In genomic region chr1:130276005-130276404, GRCm38 (mm10) we compare ENCODE assay signal across 24 mouse cellular contexts.
DNase-seq lines count a peak whose midpoint lies in the region; ATAC-seq and TF ChIP-seq lines count a peak whose summit lies in the region.
"Had no signal": no experiment of that assay in that cellular context is flagged by ENCODE, and none has a peak within 500 bp of the region (broad histone marks: within the 10 kb centered on the region; RNA-seq: fewer than 3 reads in every experiment).

No protein-coding gene starts in this region.

- no peak overlapping the region for H3K27ac ChIP-seq in liver, embryonic 11.5 days (ENCODE audit: low read depth, low read length)
- H3K27ac ChIP-seq in liver, postnatal 0 days (ENCODE audit: low read depth), result no peak overlapping the region
- no peak overlapping the region for H3K27ac ChIP-seq in liver, embryonic 13.5 days
- no peak overlapping the region for H3K27ac ChIP-seq in liver, embryonic 16.5 days (ENCODE audit: low read length)
- no peak overlapping the region for H3K27ac ChIP-seq in intestine, embryonic 16.5 days (ENCODE audit: low read length)
- H3K27ac ChIP-seq: embryonic facial prominence, embryonic 13.5 days; forebrain, embryonic 10.5 days; forebrain, embryonic 13.5 days; hindbrain, embryonic 12.5 days; hindbrain, embryonic 15.5 days had no signal

- H3K9ac ChIP-seq in liver, embryonic 11.5 days (ENCODE audit: low read depth, low read length), result no peak overlapping the region
- no peak overlapping the region for H3K9ac ChIP-seq in liver, postnatal 0 days (replicated peaks)
- no peak overlapping the region for H3K9ac ChIP-seq in liver, embryonic 13.5 days
- H3K9ac ChIP-seq in liver, embryonic 16.5 days (ENCODE audit: low read depth, low read length), result no peak overlapping the region
- H3K9ac ChIP-seq in intestine, embryonic 16.5 days (ENCODE audit: low read depth, low read length), result no peak overlapping the region
- H3K9ac ChIP-seq: embryonic facial prominence, embryonic 13.5 days; forebrain, embryonic 13.5 days; hindbrain, embryonic 12.5 days; hindbrain, embryonic 15.5 days had no signal

- no peak overlapping the region for H3K4me3 ChIP-seq in liver, embryonic 11.5 days (ENCODE audit: low read depth, low read length)
- H3K4me3 ChIP-seq in liver, postnatal 0 days (ENCODE audit: low read depth, low read length), result no peak overlapping the region
- H3K4me3 ChIP-seq in liver, embryonic 13.5 days (replicated peaks), result no peak overlapping the region
- H3K4me3 ChIP-seq in liver, embryonic 16.5 days (ENCODE audit: low read depth, low read length), result no peak overlapping the region
- no peak overlapping the region for H3K4me3 ChIP-seq in intestine, embryonic 16.5 days (ENCODE audit: low read length)
- H3K4me3 ChIP-seq: embryonic facial prominence, embryonic 13.5 days; erythroblast, embryonic 14.5 days; forebrain, embryonic 10.5 days; forebrain, embryonic 13.5 days; hindbrain, embryonic 12.5 days; hindbrain, embryonic 15.5 days had no signal

- no peak for TF ChIP-seq EP300 in liver, postnatal 0 days (IDR thresholded peaks at IDR 0.05; ENCODE audit: low read depth)

- H3K4me2 ChIP-seq in liver, embryonic 11.5 days, result no peak overlapping the region
- H3K4me2 ChIP-seq in liver, postnatal 0 days (ENCODE audit: low read depth, low read length), result no peak overlapping the region
- no peak overlapping the region for H3K4me2 ChIP-seq in liver, embryonic 13.5 days
- no peak overlapping the region for H3K4me2 ChIP-seq in liver, embryonic 16.5 days (ENCODE audit: low read depth, low read length)
- no peak overlapping the region for H3K4me2 ChIP-seq in intestine, embryonic 16.5 days (ENCODE audit: low read depth, low read length)
- H3K4me2 ChIP-seq: embryonic facial prominence, embryonic 13.5 days; forebrain, embryonic 13.5 days; heart, embryonic 11.5 days; hindbrain, embryonic 12.5 days; hindbrain, embryonic 15.5 days had no signal

- no peaks in the 10 kb centered on the region for H3K36me3 ChIP-seq in liver, embryonic 11.5 days (ENCODE audit: control insufficient read depth, insufficient read depth, low read length)
- H3K36me3 ChIP-seq in liver, postnatal 0 days (replicated peaks; ENCODE audit: insufficient read depth, low read length), result no peaks in the 10 kb centered on the region
- H3K36me3 ChIP-seq in liver, embryonic 13.5 days, result no peaks in the 10 kb centered on the region
- H3K36me3 ChIP-seq in liver, embryonic 16.5 days (ENCODE audit: control insufficient read depth, insufficient read depth), result no peaks in the 10 kb centered on the region
- no peaks in the 10 kb centered on the region for H3K36me3 ChIP-seq in intestine, embryonic 16.5 days (ENCODE audit: control insufficient read depth, insufficient read depth, low read length)
- H3K36me3 ChIP-seq: embryonic facial prominence, embryonic 13.5 days; forebrain, embryonic 10.5 days; hindbrain, embryonic 12.5 days; hindbrain, embryonic 15.5 days had no signal

- no peaks in the 10 kb centered on the region for H3K27me3 ChIP-seq in liver, embryonic 11.5 days (replicated peaks; ENCODE audit: control insufficient read depth, insufficient read depth, low read length)
- no peaks in the 10 kb centered on the region for H3K27me3 ChIP-seq in liver, postnatal 0 days (ENCODE audit: insufficient read depth, low read length)
- H3K27me3 ChIP-seq in liver, embryonic 13.5 days, result no peaks in the 10 kb centered on the region
- no peaks in the 10 kb centered on the region for H3K27me3 ChIP-seq in liver, embryonic 16.5 days (ENCODE audit: control insufficient read depth, insufficient read depth, low read depth, low read length)
- H3K27me3 ChIP-seq in intestine, embryonic 16.5 days (replicated peaks; ENCODE audit: control insufficient read depth, insufficient read depth, low read length), result no peaks in the 10 kb centered on the region
- H3K27me3 ChIP-seq: embryonic facial prominence, embryonic 13.5 days; forebrain, embryonic 13.5 days; hindbrain, embryonic 12.5 days; hindbrain, embryonic 15.5 days; Patski had no signal

- TF ChIP-seq CTCF in liver, postnatal 0 days (IDR thresholded peaks at IDR 0.05; ENCODE audit: low read depth), result no peak

- no peaks in the 10 kb centered on the region for H3K9me3 ChIP-seq in liver, embryonic 11.5 days (ENCODE audit: control insufficient read depth, low read length)
- no peaks in the 10 kb centered on the region; the same call in 1 of the 2 replicates for H3K9me3 ChIP-seq in liver, postnatal 0 days (ENCODE audit: low read length)
- no peaks in the 10 kb centered on the region for H3K9me3 ChIP-seq in liver, embryonic 13.5 days (replicated peaks)
- no peaks in the 10 kb centered on the region for H3K9me3 ChIP-seq in liver, embryonic 16.5 days (replicated peaks; ENCODE audit: control insufficient read depth, low read length)
- no peaks in the 10 kb centered on the region for H3K9me3 ChIP-seq in intestine, embryonic 16.5 days (ENCODE audit: control insufficient read depth, low read length)
- H3K9me3 ChIP-seq: embryonic facial prominence, embryonic 13.5 days; hindbrain, embryonic 15.5 days had no signal

- peak; percentile 51; the same call in 1 of the 2 replicates for ATAC-seq in liver, embryonic 11.5 days (replicated peaks; ENCODE audit: low FRiP score)
- ATAC-seq in liver, postnatal 0 days, result no peak
- ATAC-seq in liver, embryonic 13.5 days (ENCODE audit: low read depth), result peak; percentile 49; the same call in 1 of the 2 replicates
- peak; percentile 47; the same call in 1 of the 2 replicates for ATAC-seq in liver, embryonic 16.5 days (ENCODE audit: low read depth)
- no peak for ATAC-seq in intestine, embryonic 16.5 days
- ATAC-seq in granulocyte monocyte progenitor cell, adult 5-6 weeks (replicated peaks; ENCODE audit: poor library complexity, severe bottlenecking), result no peak
- ATAC-seq in megakaryocyte, adult 5-6 weeks (ENCODE audit: poor library complexity, severe bottlenecking), result no peak
- ATAC-seq: forebrain, embryonic 13.5 days; forebrain, embryonic 16.5 days; Patski had no signal

- 58% methylated on average over 2 of the region's 2 CpGs for WGBS in liver, embryonic 11.5 days
- WGBS in liver, postnatal 0 days (ENCODE audit: insufficient replicate concordance), result 73% methylated on average over 2 of the region's 2 CpGs
- WGBS in liver, embryonic 13.5 days (ENCODE audit: insufficient replicate concordance), result 56% methylated on average over 2 of the region's 2 CpGs
- WGBS in liver, embryonic 16.5 days (ENCODE audit: insufficient replicate concordance), result 50% methylated on average over 2 of the region's 2 CpGs
- 85% methylated on average over 2 of the region's 2 CpGs for WGBS in intestine, embryonic 16.5 days

- H3K4me1 ChIP-seq in liver, embryonic 11.5 days (replicated peaks; ENCODE audit: control insufficient read depth, insufficient read depth, low read length), result peaks cover 16% of the 10 kb centered on the region
- H3K4me1 ChIP-seq in liver, postnatal 0 days (ENCODE audit: insufficient read depth), result no peaks in the 10 kb centered on the region
- peaks cover 24% of the 10 kb centered on the region for H3K4me1 ChIP-seq in liver, embryonic 13.5 days (replicated peaks)
- peaks cover 8% of the 10 kb centered on the region for H3K4me1 ChIP-seq in liver, embryonic 16.5 days (ENCODE audit: control insufficient read depth, low read depth, low read length)
- H3K4me1 ChIP-seq in intestine, embryonic 16.5 days (ENCODE audit: control insufficient read depth, insufficient read depth, low read length), result no peaks in the 10 kb centered on the region
- H3K4me1 ChIP-seq: embryonic facial prominence, embryonic 13.5 days; forebrain, embryonic 10.5 days; forebrain, embryonic 13.5 days; hindbrain, embryonic 12.5 days; hindbrain, embryonic 15.5 days had no signal

- no peak for DNase-seq in liver, embryonic 11.5 days (ENCODE audit: low spot score)
- DNase-seq in liver, postnatal 0 days, result no peak
- no peak for DNase-seq in liver, embryonic 13.5 days
- DNase-seq: adrenal gland, postnatal 10 days; adrenal gland, postnatal 36 days; cerebellum, adult 18-20 months; cerebellum, adult 9-10 months; cerebellum, postnatal 25 days; gastrocnemius, postnatal 10 days; gastrocnemius, postnatal 36 days; heart, adult 11 months had no signal

Comparison
In these comparisons a context has a peak if more than half of its experiments do, and no peak if none do; other contexts are left out.
1. ATAC-seq: peak in liver, embryonic 11.5 days (single experiment), liver, embryonic 13.5 days (single experiment) and liver, embryonic 16.5 days (single experiment); none in liver, postnatal 0 days (single experiment), intestine, embryonic 16.5 days (single experiment), granulocyte monocyte progenitor cell, adult 5-6 weeks (single experiment) and megakaryocyte, adult 5-6 weeks (single experiment).